Mouse (Mus musculus) gastrocnemius, adult 8-10 months (tissue): ENCODE measurements around the gene Gp5. TPM values are rescaled to one million over a fixed set of nuclear protein-coding genes. Genes with fewer than 3 reads are reported as not detected.

Source experiments
- DNase-seq, 2 experiments: peaks; one replicate each; pipeline ENCODE4 v3.0.0; 2022; ENCODE audit warnings: low spot score in 2 of 2
- total RNA-seq, 4 experiments: library from RNA; stranded (reverse); gene quantifications; 2 replicates each; pipeline ENCODE4 v1.2.4; 2022

The Gp5 gene
- total RNA-seq, 4 experiments from 2014 or later: not detected

- no peak for DNase-seq
Observed at GRCm38 (mm10) chr16:30280676-30281297, 29.8 kb downstream of the Gp5 start.

DNA sequence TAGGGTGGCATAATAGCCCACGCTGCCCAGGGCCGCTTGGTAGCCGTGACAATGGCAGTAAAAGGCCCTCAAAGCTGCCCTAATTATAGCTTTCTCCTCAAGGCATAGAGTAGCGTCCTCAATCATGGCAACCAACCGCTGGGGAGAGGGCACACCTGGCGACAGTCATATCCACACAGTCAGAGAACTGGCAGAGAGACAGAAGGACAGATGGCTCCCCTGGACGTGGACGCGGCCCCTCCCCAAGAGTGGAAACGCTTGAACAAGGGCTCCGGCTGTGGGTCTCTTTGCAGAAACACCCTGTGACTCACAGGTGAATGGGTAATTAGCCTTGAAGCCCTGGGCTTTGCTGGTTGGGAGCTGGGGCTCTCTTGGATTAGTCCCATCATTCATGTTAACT is 32.2 kb downstream of the Gp5 start:
- no peak for DNase-seq

DNA sequence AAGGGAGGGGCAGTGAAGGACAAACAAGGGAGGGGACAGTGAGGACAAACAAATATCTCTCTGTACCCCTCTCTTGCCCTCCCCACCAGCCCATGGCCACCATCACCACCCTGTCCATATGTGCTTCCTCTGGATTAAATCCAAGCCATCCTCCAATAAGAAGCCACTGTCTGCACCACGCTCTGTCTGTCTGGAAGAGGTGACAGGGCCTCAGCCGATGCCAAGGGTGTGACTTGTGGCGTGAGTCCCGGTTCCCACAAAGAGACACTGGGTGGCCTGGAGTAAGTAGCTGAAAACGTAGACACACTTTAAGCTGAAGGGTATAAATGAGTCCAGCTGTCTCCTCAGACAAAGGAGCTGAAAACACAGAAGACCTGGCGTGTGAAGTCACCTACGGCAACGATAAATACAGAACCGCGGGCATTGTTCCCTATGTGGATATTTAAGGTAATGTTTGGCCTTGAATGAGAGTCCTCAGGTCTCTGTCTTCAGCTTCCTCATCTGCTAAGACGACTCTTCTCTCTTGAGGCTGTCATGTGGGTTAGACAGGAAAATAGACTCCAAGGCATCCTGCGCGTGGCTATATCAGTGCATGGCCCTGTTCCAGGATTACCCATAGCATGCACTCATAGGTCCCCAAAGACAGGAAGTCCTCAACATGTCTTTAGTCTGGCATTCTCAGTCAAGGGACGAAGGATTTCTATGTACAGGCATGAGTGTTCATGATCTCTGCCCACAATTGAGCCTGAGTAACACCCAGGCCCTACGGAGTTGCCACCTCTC is 34.8 kb downstream of the Gp5 start:
- DNase-seq: no peak

GRCm38 (mm10) chr16:30273065-30273464 is 37.5 kb downstream of the Gp5 start:
- DNase-seq: no peak

GRCm38 (mm10) chr16:30271941-30272595 is 38.5 kb downstream of the Gp5 start:
- no peak for DNase-seq

- no peak for DNase-seq
Observed at GRCm38 (mm10) chr16:30271223-30271761, 39.3 kb downstream of the Gp5 start.

- no peak for DNase-seq
Observed at GRCm38 (mm10) chr16:30267359-30267758, 43.2 kb downstream of the Gp5 start, which contains the start of gene Cpn2. TSS of gene Cpn2 (minus strand) at chr16:30267499.

DNA sequence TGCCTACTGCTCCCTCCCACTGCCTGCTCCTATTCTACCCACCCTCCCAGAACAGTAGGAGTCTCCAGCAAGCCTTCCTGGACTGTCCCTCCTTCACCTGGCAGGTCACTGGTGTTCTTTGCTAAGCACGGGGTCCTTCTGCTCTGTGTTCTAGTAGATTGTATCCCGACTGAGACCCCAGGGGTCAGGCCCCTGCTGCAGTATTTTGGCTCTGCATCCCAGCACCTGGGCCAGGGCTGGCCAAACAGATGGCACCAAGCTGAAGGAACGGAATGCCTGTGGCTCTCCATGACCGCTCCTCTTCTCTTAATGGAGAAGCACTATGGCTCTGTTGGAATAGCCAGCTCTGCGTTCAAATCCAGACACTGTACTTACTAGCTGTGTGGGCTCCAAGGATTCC is 44.0 kb downstream of the Gp5 start:
- no peak for DNase-seq

DNA sequence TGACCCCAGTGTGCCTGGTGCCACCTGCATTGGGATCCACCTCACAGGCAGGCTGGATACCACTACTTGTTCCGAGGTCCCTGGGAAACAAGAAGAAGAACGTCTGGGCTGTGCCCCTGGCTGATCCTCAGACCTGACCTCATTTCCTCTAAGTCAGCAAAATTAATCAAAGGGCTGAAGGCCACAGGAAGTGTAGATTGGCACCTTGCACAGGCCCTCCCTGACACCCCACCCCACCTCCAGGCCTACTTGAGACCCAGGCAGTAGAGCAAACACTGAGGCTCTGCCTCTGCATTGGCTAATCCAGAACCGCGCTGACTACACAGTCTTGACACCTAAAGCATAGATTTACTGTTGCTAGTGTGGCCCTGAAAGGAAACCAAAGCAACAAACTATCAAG is 45.0 kb downstream of the Gp5 start:
- DNase-seq: no peak

DNA sequence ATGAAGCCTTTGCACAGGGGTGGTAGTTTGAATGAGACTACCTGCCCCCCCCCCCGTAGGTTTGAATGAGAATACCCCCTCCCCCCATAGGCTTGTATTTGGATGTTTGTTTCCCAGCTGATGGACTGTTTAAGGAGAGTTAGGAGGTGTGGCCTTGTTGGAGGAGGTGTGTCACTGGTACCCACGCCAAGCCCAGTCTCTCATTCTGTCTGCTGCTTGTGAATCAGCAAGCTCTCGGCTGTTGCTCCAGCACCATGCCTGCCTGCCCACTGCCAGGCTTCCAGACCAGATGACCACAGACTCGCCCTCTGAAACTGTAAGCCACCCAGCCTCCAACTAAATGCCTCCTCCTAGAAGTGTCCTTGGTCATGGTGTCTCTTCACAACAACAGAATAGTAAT is 47.4 kb downstream of the Gp5 start:
- no peak for DNase-seq

GRCm38 (mm10) chr16:30262664-30263063 is 47.9 kb downstream of the Gp5 start:
- no peak for DNase-seq

GRCm38 (mm10) chr16:30262157-30262556 is 48.4 kb downstream of the Gp5 start:
- DNase-seq: no peak

GRCm38 (mm10) chr16:30261341-30261740 is 49.2 kb downstream of the Gp5 start:
- DNase-seq: no peak

DNA sequence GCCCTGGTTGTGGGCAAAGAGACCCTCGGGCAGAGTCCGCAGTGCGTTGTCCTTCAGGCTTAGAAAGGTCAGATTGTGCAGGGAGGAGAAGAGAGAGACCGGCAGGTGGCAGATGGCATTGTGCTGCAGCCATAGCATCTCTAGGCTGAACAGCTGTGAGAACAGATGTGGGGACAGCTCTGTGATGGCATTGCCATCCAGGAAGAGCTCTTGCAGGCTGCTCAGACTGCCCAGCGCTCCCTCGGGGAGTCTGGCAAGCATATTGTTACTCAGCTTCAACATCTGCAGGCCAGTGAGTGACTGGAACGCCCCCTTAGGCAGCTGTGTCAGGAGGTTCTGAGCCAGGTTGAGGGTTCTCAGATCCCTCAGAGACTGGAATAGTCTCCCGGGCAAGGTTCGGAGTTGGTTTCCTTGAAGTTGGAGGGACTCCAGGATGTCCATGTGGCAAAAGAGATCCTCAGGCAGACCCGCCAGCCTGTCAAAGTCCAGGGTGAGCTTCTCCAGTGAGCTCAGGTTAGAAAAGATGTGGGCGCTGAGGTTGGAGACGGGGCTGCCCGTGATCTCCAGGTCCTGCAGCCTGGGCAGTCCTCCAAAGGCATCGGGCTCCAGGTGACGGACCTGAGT is 50.5 kb downstream of the Gp5 start:
- DNase-seq: no peak

GRCm38 (mm10) chr16:30259444-30259843 is 51.1 kb downstream of the Gp5 start:
- DNase-seq: no peak

DNA sequence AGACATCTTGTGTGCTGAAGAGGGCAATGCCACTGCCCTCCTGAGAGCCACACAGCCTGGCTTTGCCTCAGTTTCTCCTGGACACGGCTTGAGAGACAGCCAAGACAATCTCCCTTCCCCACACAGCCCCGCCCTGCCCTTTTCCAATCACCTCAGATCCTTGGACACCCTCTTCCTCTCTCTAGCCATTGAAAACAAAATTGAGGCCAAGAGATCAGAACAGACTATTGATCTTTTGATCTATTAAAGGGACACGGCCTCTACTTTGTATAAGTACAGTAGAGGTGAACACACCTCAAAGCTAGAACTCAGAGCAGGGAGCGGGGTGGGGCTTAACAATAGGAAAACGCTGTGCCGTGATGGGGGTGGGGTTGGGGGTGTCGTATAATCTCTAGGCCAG is 52.1 kb downstream of the Gp5 start:
- DNase-seq: no peak

DNA sequence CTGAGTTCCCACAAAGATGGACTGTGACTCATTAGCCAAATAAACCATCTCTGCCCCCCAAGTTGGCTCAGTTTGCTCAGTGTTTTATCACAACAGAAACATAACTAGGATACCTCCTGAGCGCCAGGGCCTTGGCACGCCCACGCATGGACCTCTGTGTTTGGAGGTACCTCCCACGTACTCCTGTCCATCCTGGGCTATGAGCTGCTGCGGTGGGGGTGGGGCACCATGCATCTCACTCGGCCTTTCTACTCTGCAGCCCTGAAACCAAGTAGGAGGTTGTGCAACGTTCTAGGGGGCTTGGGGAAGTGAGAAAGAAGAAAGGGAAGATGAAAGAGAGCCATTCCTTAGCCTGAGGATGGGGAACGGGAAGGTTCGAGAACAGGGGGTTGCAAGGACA is 52.9 kb downstream of the Gp5 start:
- DNase-seq: no peak

Other genes with a start within 250 kb of the Gp5 start
- gene Hes1, start 246.4 kb downstream of the Gp5 start, total RNA-seq: 10 to 100 TPM in 2 of 4 experiments, 1 to 10 TPM in 2; 8.9 to 13.4 (median 9.9) TPM
- under 1 TPM in 2 of 4 experiments, not detected in 2; 0.07 to 0.13 TPM for gene Cpn2, start 43.3 kb downstream of the Gp5 start, total RNA-seq
- under 1 TPM; 0.05 to 0.31 (median 0.10) TPM for gene Lrrc15, start 27.5 kb downstream of the Gp5 start, total RNA-seq
- gene Atp13a3, start 95.2 kb upstream of the Gp5 start, total RNA-seq: 10 to 100 TPM; 30.2 to 43.7 (median 36.2) TPM
- 1 to 10 TPM in 3 of 4 experiments, under 1 TPM in 1; 0.82 to 1.6 (median 1.3) TPM for gene Tmem44, start 240.1 kb upstream of the Gp5 start, total RNA-seq